Mouse (Mus musculus) hindbrain, embryonic 14.5 days (tissue): ENCODE measurements around the gene Tmem229b. TPM values are rescaled to one million over a fixed set of nuclear protein-coding genes. Genes with fewer than 3 reads are reported as not detected.

ENCODE experiments used
- ATAC-seq: fragments of 200-750 bp; cut with Nextera tagmentation; 2 replicates; pipeline ENCODE4 v1.8.0; 2017; ENCODE audit warnings: moderate number of reproducible peaks, mild to moderate bottlenecking, moderate TSS enrichment, moderate library complexity; ENCODE audit not compliant: low FRiP score
- DNase-seq: peaks from one replicate; pipeline ENCODE4 v3.0.0-alpha.2; 2015; ENCODE audit warnings: low spot score
- H3K27ac ChIP-seq: fragments of 300-500 bp; sonication (generic); 2 replicates; pipeline ENCODE4 v1.5.1; 2014; ENCODE audit warnings: mild to moderate bottlenecking, moderate library complexity
- H3K27me3 ChIP-seq: fragments of 300-500 bp; sonication (generic); 2 replicates; pipeline ENCODE4 v1.6.1; 2014; ENCODE audit warnings: mild to moderate bottlenecking, low read length, mixed read lengths; ENCODE audit not compliant: control insufficient read depth, insufficient read depth
- H3K36me3 ChIP-seq: fragments of 300-500 bp; sonication (generic); replicated peaks from 2 replicates; pipeline ENCODE4 v1.6.1; 2014; ENCODE audit not compliant: control insufficient read depth, insufficient read depth
- H3K4me1 ChIP-seq: fragments of 300-500 bp; sonication (generic); replicated peaks from 2 replicates; pipeline ENCODE4 v1.6.1; 2014; ENCODE audit warnings: antibody characterized with exemption, low read length, mixed read lengths; ENCODE audit not compliant: control insufficient read depth, insufficient read depth
- H3K4me2 ChIP-seq: fragments of 300-500 bp; sonication (generic); replicated peaks from 2 replicates; pipeline ENCODE4 v1.6.1; 2014; ENCODE audit warnings: mild to moderate bottlenecking, moderate library complexity
- H3K4me3 ChIP-seq: fragments of 300-500 bp; sonication (generic); replicated peaks from 2 replicates; pipeline ENCODE4 v1.5.1; 2014; ENCODE audit warnings: mild to moderate bottlenecking, low read length
- H3K9ac ChIP-seq: fragments of 300-500 bp; sonication (generic); 2 replicates; pipeline ENCODE4 v1.6.1; 2014
- H3K9me3 ChIP-seq: fragments of 300-500 bp; sonication (generic); 2 replicates; pipeline ENCODE4 v1.6.1; 2016; ENCODE audit warnings: low read length; ENCODE audit not compliant: control insufficient read depth
- WGBS: fragments of 180-500 bp; shearing (Covaris S2); extraction: QIAGEN DNeasy Blood & Tissue Kit; methylation state at CpG from one replicate; pipeline ENCODE4 v1.1.7; 2014; 5-methylcytosine and 5-hydroxymethylcytosine counted together
- polyA plus RNA-seq: library from polyadenylated mRNA; unstranded; fragments of >200 nt; fragmentation: Nextera tagmentation; extraction: Ambion mirVana; gene quantifications from 2 replicates; pipeline ENCODE4 v1.2.1, GENCODE M21; 2014

Gene Tmem229b
- polyA plus RNA-seq = 62.2 and 69.6 TPM in 2 replicates

GRCm38 (mm10) chr12:79007126-79007753 lies at the start of gene Tmem229b:
Gene Tmem229b, minus strand, starts transcription at chr12:79007627.
- peak within 1 kb of the TSS; percentile 84 for H3K27ac ChIP-seq
- ATAC-seq = peak; percentile 94
- no peaks in the 10 kb centered on the region for H3K36me3 ChIP-seq
- peak within 1 kb of the TSS; percentile 75 for H3K4me2 ChIP-seq
- peaks cover 17% of the 10 kb centered on the region for H3K4me1 ChIP-seq
- peak within 1 kb of the TSS; percentile 89 for H3K9ac ChIP-seq
- WGBS = under 1% methylated on average over 39 of the region's 49 CpGs
- H3K27me3 ChIP-seq = no peaks in the 10 kb centered on the region
- peak within 1 kb of the TSS; percentile 88 for H3K4me3 ChIP-seq
- DNase-seq = peak; percentile 75
- H3K9me3 ChIP-seq = no peaks in the 10 kb centered on the region

GRCm38 (mm10) chr12:79055276-79055675 lies 47.8 kb upstream of the Tmem229b start:
- no peak for DNase-seq
- H3K27me3 ChIP-seq = no peaks in the 10 kb centered on the region
- no peak overlapping the region for H3K4me3 ChIP-seq
- no peaks in the 10 kb centered on the region for H3K4me1 ChIP-seq
- no peak overlapping the region for H3K4me2 ChIP-seq
- H3K36me3 ChIP-seq = peaks cover 22% of the 10 kb centered on the region
- no peak for ATAC-seq
- no peak overlapping the region for H3K27ac ChIP-seq
- H3K9me3 ChIP-seq = no peaks in the 10 kb centered on the region
- no peak overlapping the region for H3K9ac ChIP-seq
- WGBS = 95% methylated on average over 7 of the region's 7 CpGs

GRCm38 (mm10) chr12:79052073-79052472 lies 44.6 kb upstream of the Tmem229b start:
- H3K27ac ChIP-seq = no peak overlapping the region
- H3K4me2 ChIP-seq = no peak overlapping the region
- 92% methylated on average over 2 of the region's 2 CpGs for WGBS
- H3K9ac ChIP-seq = no peak overlapping the region
- no peak overlapping the region for H3K4me3 ChIP-seq
- no peak for ATAC-seq
- no peaks in the 10 kb centered on the region for H3K27me3 ChIP-seq
- DNase-seq = no peak
- peaks cover 22% of the 10 kb centered on the region for H3K36me3 ChIP-seq
- no peaks in the 10 kb centered on the region for H3K4me1 ChIP-seq
- no peaks in the 10 kb centered on the region for H3K9me3 ChIP-seq

GRCm38 (mm10) chr12:79050545-79051212 lies 43.3 kb upstream of the Tmem229b start:
- WGBS = 91% methylated on average over 3 of the region's 3 CpGs
- H3K4me1 ChIP-seq = no peaks in the 10 kb centered on the region

GRCm38 (mm10) chr12:79049807-79050206 lies 42.4 kb upstream of the Tmem229b start:
- no peak for ATAC-seq
- no peaks in the 10 kb centered on the region for H3K9me3 ChIP-seq
- H3K27me3 ChIP-seq = no peaks in the 10 kb centered on the region
- no peak overlapping the region for H3K9ac ChIP-seq
- no peak overlapping the region for H3K4me2 ChIP-seq
- H3K4me3 ChIP-seq = no peak overlapping the region
- H3K4me1 ChIP-seq = no peaks in the 10 kb centered on the region
- DNase-seq = no peak
- 77% methylated on average over 2 of the region's 2 CpGs for WGBS
- H3K27ac ChIP-seq = no peak overlapping the region
- H3K36me3 ChIP-seq = peaks cover 16% of the 10 kb centered on the region

More at GRCm38 (mm10) chr12:79050545-79051212, 43.3 kb upstream of the Tmem229b start:
- no peak for DNase-seq
- no peaks in the 10 kb centered on the region for H3K27me3 ChIP-seq
- no peak overlapping the region for H3K27ac ChIP-seq
- peaks cover 18% of the 10 kb centered on the region for H3K36me3 ChIP-seq
- H3K9me3 ChIP-seq = no peaks in the 10 kb centered on the region
- no peak overlapping the region for H3K4me2 ChIP-seq
- ATAC-seq = no peak
- H3K4me3 ChIP-seq = no peak overlapping the region
- H3K9ac ChIP-seq = no peak overlapping the region

GRCm38 (mm10) chr12:79048898-79049297 lies 41.5 kb upstream of the Tmem229b start:
- DNase-seq (no peak), ATAC-seq (no peak)
- Histone ChIP-seq H3K27me3 (no peaks in the 10 kb centered on the region), H3K4me2 (no peak overlapping the region), H3K9me3 (no peaks in the 10 kb centered on the region), H3K27ac (no peak overlapping the region), H3K36me3 (peaks cover 17% of the 10 kb centered on the region; the same call in 1 of the 2 replicates), H3K4me3 (no peak overlapping the region), H3K9ac (no peak overlapping the region), H3K4me1 (no peaks in the 10 kb centered on the region)
- WGBS = 90% methylated on average over 1 of the region's 1 CpGs

- WGBS = 90% methylated on average over 7 of the region's 7 CpGs
- Histone ChIP-seq H3K9me3 (no peaks in the 10 kb centered on the region), H3K9ac (no peak overlapping the region), H3K27ac (no peak overlapping the region), H3K4me1 (no peaks in the 10 kb centered on the region), H3K36me3 (peaks cover 23% of the 10 kb centered on the region; the same call in 1 of the 2 replicates), H3K27me3 (no peaks in the 10 kb centered on the region), H3K4me2 (no peak overlapping the region), H3K4me3 (no peak overlapping the region)
- DNase-seq (no peak), ATAC-seq (no peak)
Measured at GRCm38 (mm10) chr12:79047203-79047602, 39.8 kb upstream of the Tmem229b start.

GRCm38 (mm10) chr12:79046171-79046570 lies 38.7 kb upstream of the Tmem229b start:
- ATAC-seq = no peak
- no peaks in the 10 kb centered on the region for H3K9me3 ChIP-seq
- H3K27me3 ChIP-seq = no peaks in the 10 kb centered on the region
- H3K27ac ChIP-seq = no peak overlapping the region
- no peak overlapping the region for H3K4me3 ChIP-seq
- H3K9ac ChIP-seq = no peak overlapping the region
- H3K36me3 ChIP-seq = peaks cover 24% of the 10 kb centered on the region; the same call in 1 of the 2 replicates
- no peak overlapping the region for H3K4me2 ChIP-seq
- 74% methylated on average over 6 of the region's 6 CpGs for WGBS
- no peak for DNase-seq
- no peaks in the 10 kb centered on the region for H3K4me1 ChIP-seq

GRCm38 (mm10) chr12:79044668-79045067 lies 37.2 kb upstream of the Tmem229b start:
- H3K9me3 ChIP-seq = no peaks in the 10 kb centered on the region
- no peak overlapping the region for H3K27ac ChIP-seq
- no peaks in the 10 kb centered on the region for H3K27me3 ChIP-seq
- H3K36me3 ChIP-seq = peaks cover 19% of the 10 kb centered on the region; the same call in 1 of the 2 replicates
- ATAC-seq = no peak
- no peaks in the 10 kb centered on the region for H3K4me1 ChIP-seq
- no peak for DNase-seq
- H3K4me2 ChIP-seq = no peak overlapping the region
- H3K9ac ChIP-seq = no peak overlapping the region
- WGBS = 91% methylated on average over 8 of the region's 8 CpGs
- no peak overlapping the region for H3K4me3 ChIP-seq
